Mouse (Mus musculus): ENCODE measurements at regions not wholly inside any gene's neighbourhood (a gene's known extent, or its start where the extent isn't known, plus 50 kb on each side); places are given as distances from the start of the nearest gene placed in this dataset.
"Not testable (repeated sequence)": the region's sequence is repeated elsewhere in the genome, so short reads cannot be mapped to it uniquely, and the experiment has no call there.

- peak; percentile 65 for DNase-seq (ENCODE audit: low read depth)
Measured at GRCm38 (mm10) chr17:17293932-17294534, 80.1 kb upstream of the Riok2 start.

GRCm38 (mm10) chr17:17295037-17295436 lies 79.1 kb upstream of the Riok2 start:
- not testable (repeated sequence) for DNase-seq (ENCODE audit: low read depth)

GRCm38 (mm10) chr17:17303496-17303895 lies 70.6 kb upstream of the Riok2 start:
- not testable (repeated sequence) for DNase-seq (ENCODE audit: low read depth)

All from c-Kit-positive CD71-negative TER-119-negative erythroid progenitor cells, embryonic 14.5 days (primary cell).